Mouse (Mus musculus) limb, embryonic 12.5 days (tissue): ENCODE results near the gene Rab1b. TPM values are rescaled to one million over a fixed set of nuclear protein-coding genes. Genes with fewer than 3 reads are reported as not detected.
A peak's percentile ranks its signal among the peaks of the same experiment; 100 is the strongest.

ENCODE experiments used
- ATAC-seq: fragments of 200-750 bp; cut with Nextera tagmentation; 2 replicates; pipeline ENCODE4 v1.8.0; 2017; ENCODE audit warnings: low read depth, moderate TSS enrichment; ENCODE audit not compliant: insufficient number of reproducible peaks, insufficient read depth, low FRiP score, low TSS enrichment
- H3K27ac ChIP-seq: fragments of 300-500 bp; sonication (generic); 2 replicates; pipeline ENCODE4 v1.5.1; 2016; ENCODE audit warnings: mild to moderate bottlenecking, moderate library complexity
- H3K27me3 ChIP-seq: fragments of 300-500 bp; sonication (generic); 2 replicates; pipeline ENCODE4 v1.6.1; 2016; ENCODE audit warnings: mild to moderate bottlenecking, moderate library complexity
- H3K36me3 ChIP-seq: fragments of 300-500 bp; sonication (generic); 2 replicates; pipeline ENCODE4 v1.6.1; 2016; ENCODE audit warnings: mild to moderate bottlenecking, moderate library complexity
- H3K4me1 ChIP-seq: fragments of 300-500 bp; sonication (generic); replicated peaks from 2 replicates; pipeline ENCODE4 v1.6.1; 2016
- H3K4me2 ChIP-seq: fragments of 300-500 bp; sonication (generic); 2 replicates; pipeline ENCODE4 v1.6.1; 2016; ENCODE audit warnings: mild to moderate bottlenecking, moderate library complexity
- H3K4me3 ChIP-seq: fragments of 300-500 bp; sonication (generic); replicated peaks from 2 replicates; pipeline ENCODE4 v1.5.1; 2016; ENCODE audit warnings: mild to moderate bottlenecking
- H3K9ac ChIP-seq: fragments of 300-500 bp; sonication (generic); replicated peaks from 2 replicates; pipeline ENCODE4 v1.6.1; 2016; ENCODE audit warnings: mild to moderate bottlenecking, moderate library complexity
- H3K9me3 ChIP-seq: fragments of 300-500 bp; sonication (generic); 2 replicates; pipeline ENCODE4 v1.6.1; 2016; ENCODE audit warnings: mild to moderate bottlenecking, moderate library complexity
- WGBS: fragments of 180-500 bp; shearing (Covaris S2); methylation state at CpG from one replicate; pipeline ENCODE4 v1.1.7; 2016; 5-methylcytosine and 5-hydroxymethylcytosine counted together
- polyA plus RNA-seq: library from polyadenylated mRNA; unstranded; fragments of >200 nt; fragmentation: Nextera tagmentation; extraction: Ambion mirVana; gene quantifications from 2 replicates; pipeline ENCODE4 v1.2.1, GENCODE M21; 2016

Gene Rab1b
- polyA plus RNA-seq, 1 experiment from 2014 or later: 239 TPM

DNA sequence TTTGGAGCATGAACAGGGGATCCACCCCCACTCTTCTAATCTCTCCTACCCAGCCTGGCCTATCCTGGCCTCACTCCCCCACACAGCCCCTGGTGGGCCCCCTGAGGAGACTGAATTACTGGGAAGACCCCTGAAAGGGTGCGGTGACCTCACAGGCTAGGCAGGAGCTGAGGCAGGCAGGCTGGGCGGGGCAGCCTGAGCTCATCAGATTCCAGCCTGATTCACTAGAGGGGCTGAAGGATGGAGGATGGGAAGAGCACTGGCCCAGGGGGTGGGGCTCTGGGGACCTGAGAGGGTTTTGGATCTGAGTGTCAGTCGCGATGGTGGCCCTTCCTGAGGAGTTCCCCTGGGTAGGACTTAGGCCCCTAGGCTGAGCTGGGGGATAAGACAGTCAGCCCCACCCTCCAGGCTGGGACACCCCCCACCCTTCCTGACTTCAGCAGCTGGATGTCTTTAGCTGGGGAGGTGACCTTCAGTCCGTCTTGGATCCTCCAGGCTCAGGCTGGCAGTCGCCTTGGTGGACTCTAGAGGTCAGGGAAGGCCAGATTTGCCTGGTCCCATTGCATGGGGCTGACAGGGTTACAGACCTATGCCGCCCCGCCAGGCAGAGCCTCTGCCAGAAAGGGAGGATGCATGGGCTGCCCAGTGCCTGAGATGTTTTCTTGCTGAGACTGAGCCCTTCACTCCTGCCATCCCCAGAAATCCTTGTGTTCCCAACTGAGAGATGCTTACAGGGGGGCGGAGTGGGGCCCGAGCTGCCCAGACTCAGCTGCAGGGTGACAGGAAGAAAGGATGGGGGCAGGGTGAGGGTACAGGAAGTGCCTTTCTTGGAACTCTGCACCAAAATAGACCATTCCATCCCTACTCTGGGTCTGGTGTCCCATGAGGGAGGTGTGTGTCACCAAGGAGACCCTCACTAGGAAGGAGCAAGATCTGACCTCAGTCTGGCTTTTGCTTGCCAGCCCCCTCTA is 47.8 kb downstream of the Rab1b start:
- Histone ChIP-seq H3K9ac (0 out of 2 replicates have a peak overlapping the region, but pooled peaks have one; percentile 40), H3K4me1 (peaks cover 47% of the 10 kb centered on the region), H3K4me3 (no peak overlapping the region), H3K4me2 (no peak overlapping the region), H3K27ac (peak overlapping the region; percentile 45), H3K36me3 (no peaks in the 10 kb centered on the region), H3K27me3 (peaks cover under 1% of the 10 kb centered on the region), H3K9me3 (no peaks in the 10 kb centered on the region)
- ATAC-seq: 0 out of 2 replicates have a peak, but pooled peaks have one; percentile 27
- WGBS: 15% methylated on average over 10 of the region's 10 CpGs

DNA sequence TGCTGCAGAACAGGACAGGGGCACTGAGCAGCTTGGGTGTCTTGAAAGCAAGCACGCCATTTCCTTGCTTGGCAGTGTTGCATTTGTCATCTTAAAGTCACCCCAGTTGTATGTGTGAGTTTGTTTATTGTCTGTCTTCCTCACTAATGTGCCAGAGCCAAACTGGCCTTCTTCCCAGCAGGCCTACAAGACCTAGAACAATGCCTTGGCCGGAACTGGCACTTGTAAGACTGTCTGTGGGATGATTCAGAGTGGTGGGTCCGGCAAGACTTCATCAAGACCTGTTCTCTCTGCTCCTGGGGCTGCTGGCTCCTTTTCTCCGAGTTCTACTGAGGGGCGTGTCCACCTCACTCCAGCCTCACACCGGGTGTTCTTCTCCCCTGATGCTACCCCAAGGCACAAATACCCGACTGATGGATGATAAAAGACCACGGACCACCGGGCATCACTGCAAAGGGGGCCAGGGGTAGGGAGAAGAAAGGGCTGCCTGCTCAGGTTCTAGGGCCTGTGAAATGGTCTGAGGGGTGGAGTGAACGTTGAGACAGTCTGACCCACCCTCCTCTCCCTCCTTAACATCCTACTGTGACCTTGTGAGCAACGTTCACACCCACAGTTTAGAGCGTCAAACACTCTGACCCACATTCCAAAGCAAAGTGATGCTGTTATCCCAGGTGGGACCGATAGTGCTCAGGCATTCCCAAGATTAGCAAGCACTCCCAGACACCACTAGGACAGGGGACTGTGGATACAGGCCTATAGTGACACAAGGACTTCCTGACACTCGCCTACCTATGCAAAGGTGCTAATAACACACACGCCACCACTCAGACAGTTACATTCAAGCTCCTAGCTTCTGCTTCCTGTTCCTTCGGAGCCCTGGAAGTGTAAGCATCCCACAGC is 48.7 kb downstream of the Rab1b start:
- no peak overlapping the region for H3K27ac ChIP-seq
- ATAC-seq: no peak
- WGBS: 26% methylated on average over 16 of the region's 16 CpGs

DNA sequence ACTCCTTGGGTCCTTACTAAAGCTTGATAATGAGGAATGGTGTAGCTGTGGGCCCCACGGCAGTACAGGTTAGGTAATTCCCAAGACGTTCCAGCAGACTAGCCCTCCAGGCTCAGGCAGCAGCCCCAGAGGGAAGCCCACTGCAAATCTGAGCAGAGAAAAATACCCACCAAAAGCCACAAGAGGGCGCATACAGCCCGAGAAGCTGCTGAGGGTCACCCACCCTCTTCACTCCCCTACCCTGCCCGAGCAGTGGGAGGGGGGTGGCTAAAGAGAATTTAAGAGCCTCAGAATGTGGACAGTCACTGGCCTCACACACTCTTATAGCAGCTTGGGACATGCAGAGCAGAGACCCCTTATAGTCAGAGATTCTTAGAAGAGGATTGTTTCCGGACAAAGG is 50.6 kb downstream of the Rab1b start:
- peaks cover 57% of the 10 kb centered on the region for H3K4me1 ChIP-seq
- 0 out of 2 replicates have a peak, but pooled peaks have one; percentile 4 for ATAC-seq
- H3K9me3 ChIP-seq: no peaks in the 10 kb centered on the region
- 10% methylated on average over 6 of the region's 6 CpGs for WGBS
- no peak overlapping the region for H3K4me3 ChIP-seq
- H3K27me3 ChIP-seq: peaks cover 29% of the 10 kb centered on the region
- H3K27ac ChIP-seq: no peak overlapping the region
- no peak overlapping the region for H3K4me2 ChIP-seq
- no peak overlapping the region for H3K9ac ChIP-seq
- H3K36me3 ChIP-seq: no peaks in the 10 kb centered on the region

More for the DNA sequence above, 48.7 kb downstream of the Rab1b start:
- Histone ChIP-seq H3K9ac (peak overlapping the region; percentile 40; the same call in 1 of the 2 replicates), H3K4me1 (peaks cover 47% of the 10 kb centered on the region), H3K4me2 (no peak overlapping the region), H3K27me3 (peaks cover 10% of the 10 kb centered on the region), H3K9me3 (no peaks in the 10 kb centered on the region), H3K36me3 (no peaks in the 10 kb centered on the region), H3K4me3 (no peak overlapping the region)

DNA sequence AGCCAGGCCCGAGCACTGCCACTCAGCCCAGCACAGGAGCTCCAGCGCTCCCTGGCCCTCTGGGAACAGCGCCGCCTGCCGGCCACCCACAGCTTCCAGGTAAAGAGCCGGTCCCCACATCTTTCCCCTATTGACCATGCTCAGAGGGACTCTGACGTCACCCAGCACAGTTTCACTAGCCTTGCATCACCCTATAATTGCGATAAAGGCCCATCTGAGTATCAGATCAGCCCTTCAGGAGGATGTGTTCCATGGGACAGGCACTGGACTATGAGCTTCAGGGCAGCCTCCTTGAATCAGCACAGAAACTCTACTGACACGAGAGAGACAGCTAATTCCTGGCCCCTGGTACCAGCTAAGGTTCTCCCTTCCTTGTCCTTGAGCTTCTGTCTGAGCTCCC is 53.0 kb downstream of the Rab1b start:
- 17% methylated on average over 9 of the region's 9 CpGs for WGBS
- peaks cover 49% of the 10 kb centered on the region for H3K27me3 ChIP-seq
- peaks cover 52% of the 10 kb centered on the region for H3K4me1 ChIP-seq
- H3K4me2 ChIP-seq: no peak overlapping the region
- no peak for ATAC-seq
- peaks cover 10% of the 10 kb centered on the region; the same call in 1 of the 2 replicates for H3K36me3 ChIP-seq
- H3K27ac ChIP-seq: no peak overlapping the region
- 0 out of 2 replicates have a peak overlapping the region, but pooled peaks have one; percentile 3 for H3K4me3 ChIP-seq
- no peak overlapping the region for H3K9ac ChIP-seq
- no peaks in the 10 kb centered on the region for H3K9me3 ChIP-seq

DNA sequence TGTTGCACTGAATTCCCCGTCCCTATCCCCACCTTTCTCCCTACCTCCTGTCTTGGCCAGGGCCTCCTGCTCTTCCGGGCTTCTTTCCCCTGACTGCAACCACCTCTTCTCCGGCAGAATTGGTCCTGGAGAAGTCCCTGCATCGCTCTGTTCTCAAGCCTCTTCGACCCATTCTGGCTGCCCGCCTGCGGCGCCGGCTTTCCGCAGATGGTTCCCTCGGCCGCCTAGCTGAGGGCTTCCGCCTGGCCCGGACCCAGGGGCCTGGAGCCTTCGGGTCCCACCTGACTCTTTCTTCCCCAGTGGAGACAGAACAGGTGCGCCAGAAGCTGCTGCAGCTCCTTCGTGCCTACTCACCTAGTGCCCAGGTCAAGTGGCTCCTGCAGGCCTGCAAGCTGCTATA is 54.0 kb downstream of the Rab1b start:
- Histone ChIP-seq H3K4me1 (peaks cover 41% of the 10 kb centered on the region), H3K27me3 (peaks cover 49% of the 10 kb centered on the region), H3K4me3 (no peak overlapping the region), H3K4me2 (no peak overlapping the region), H3K36me3 (peaks cover 19% of the 10 kb centered on the region), H3K9me3 (no peaks in the 10 kb centered on the region), H3K9ac (no peak overlapping the region), H3K27ac (no peak overlapping the region)
- no peak for ATAC-seq
- WGBS: 50% methylated on average over 17 of the region's 17 CpGs

DNA sequence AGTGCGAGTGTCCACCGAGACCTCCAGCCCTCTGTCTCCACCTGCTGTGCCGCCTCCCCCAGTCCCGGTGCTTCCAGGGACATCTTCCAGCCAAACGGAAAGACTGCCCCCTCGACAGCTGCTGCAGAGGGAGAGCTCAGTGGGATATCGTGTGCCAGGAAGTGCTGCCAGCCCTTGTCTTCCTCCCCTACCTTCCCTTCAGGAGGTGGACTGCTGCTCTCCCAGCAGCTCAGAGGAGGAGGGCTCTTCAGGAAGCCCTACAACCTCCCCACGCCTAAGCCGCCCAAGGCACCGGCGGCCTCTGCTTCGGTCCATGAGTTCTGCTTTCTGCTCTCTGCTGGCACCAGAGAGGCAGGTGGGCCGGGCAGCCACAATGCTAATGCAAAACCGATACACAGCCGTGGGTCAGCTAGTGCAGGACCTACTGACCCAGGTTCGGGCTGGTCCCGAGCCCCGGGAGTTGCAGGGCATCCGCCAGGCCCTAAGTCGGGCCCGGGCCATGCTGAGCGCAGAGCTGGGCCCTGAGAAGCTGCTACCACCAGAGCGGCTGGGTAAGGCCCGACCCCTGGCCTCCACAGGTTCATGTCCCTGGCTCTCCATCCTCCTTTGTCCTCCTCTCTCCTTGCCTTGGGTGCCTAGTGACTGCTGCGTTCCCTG is 54.6 kb downstream of the Rab1b start:
- H3K4me1 ChIP-seq: peaks cover 41% of the 10 kb centered on the region
- no peak overlapping the region for H3K27ac ChIP-seq
- WGBS: 26% methylated on average over 25 of the region's 25 CpGs
- peaks cover 25% of the 10 kb centered on the region for H3K36me3 ChIP-seq
- no peak overlapping the region for H3K9ac ChIP-seq
- no peaks in the 10 kb centered on the region for H3K9me3 ChIP-seq
- no peak for ATAC-seq
- no peak overlapping the region; the same call in 1 of the 2 replicates for H3K4me2 ChIP-seq
- peak overlapping the region; percentile 5; the same call in 1 of the 2 replicates for H3K4me3 ChIP-seq
- peaks cover 49% of the 10 kb centered on the region for H3K27me3 ChIP-seq

DNA sequence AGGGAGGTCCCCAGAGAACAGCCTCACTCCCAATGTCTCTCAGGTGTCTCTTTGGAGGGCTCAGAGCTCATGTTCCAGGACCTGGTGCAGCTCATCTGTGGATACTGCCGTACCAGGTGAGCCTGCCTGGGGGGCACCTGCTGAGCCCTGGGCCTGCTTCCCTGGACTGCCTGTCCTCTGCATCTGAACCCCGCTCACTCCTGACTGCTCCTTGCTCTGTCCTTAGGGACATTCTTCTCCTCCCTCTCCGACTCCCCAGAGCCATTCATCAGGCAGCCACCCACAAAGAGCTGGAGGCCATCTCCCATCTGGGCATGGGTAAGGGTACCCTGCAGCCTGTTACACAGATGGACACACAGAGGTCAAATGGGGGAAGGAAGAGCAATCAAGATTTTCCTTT is 55.4 kb downstream of the Rab1b start:
- 40% methylated on average over 3 of the region's 3 CpGs for WGBS
- no peak overlapping the region for H3K27ac ChIP-seq
- H3K9me3 ChIP-seq: no peaks in the 10 kb centered on the region
- 0 out of 2 replicates have a peak overlapping the region, but pooled peaks have one; percentile 17 for H3K4me3 ChIP-seq
- H3K9ac ChIP-seq: no peak overlapping the region
- H3K4me1 ChIP-seq: peaks cover 34% of the 10 kb centered on the region
- H3K4me2 ChIP-seq: peak overlapping the region; percentile 36; the same call in 1 of the 2 replicates
- ATAC-seq: no peak
- peaks cover 49% of the 10 kb centered on the region for H3K27me3 ChIP-seq
- H3K36me3 ChIP-seq: peaks cover 33% of the 10 kb centered on the region

DNA sequence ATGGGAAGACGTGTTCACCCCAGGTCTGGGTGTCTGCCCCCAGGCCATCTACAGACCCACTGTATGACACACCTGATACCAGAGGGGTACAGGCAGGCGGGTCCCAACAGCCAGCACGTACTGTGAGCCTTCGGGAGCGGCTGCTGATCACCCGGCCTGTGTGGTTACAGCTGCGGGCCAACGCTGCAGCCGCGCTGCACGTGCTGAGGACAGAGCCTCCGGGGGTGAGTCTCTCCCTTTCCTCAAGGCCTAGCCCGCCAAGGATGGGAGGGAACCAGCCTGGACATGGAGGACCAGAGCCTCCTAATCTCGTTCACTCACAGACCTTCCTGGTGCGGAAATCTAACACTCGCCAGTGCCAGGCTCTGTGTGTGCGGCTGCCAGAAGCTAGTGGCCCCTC is 55.8 kb downstream of the Rab1b start:
- Histone ChIP-seq H3K27ac (no peak overlapping the region), H3K27me3 (peaks cover 49% of the 10 kb centered on the region), H3K36me3 (peaks cover 38% of the 10 kb centered on the region), H3K4me3 (peak overlapping the region; percentile 17), H3K4me1 (peaks cover 29% of the 10 kb centered on the region), H3K9me3 (no peaks in the 10 kb centered on the region), H3K4me2 (peak overlapping the region; percentile 36), H3K9ac (peak overlapping the region; percentile 23; the same call in 1 of the 2 replicates)
- ATAC-seq: peak; percentile 16; the same call in 1 of the 2 replicates
- 6% methylated on average over 17 of the region's 17 CpGs for WGBS

DNA sequence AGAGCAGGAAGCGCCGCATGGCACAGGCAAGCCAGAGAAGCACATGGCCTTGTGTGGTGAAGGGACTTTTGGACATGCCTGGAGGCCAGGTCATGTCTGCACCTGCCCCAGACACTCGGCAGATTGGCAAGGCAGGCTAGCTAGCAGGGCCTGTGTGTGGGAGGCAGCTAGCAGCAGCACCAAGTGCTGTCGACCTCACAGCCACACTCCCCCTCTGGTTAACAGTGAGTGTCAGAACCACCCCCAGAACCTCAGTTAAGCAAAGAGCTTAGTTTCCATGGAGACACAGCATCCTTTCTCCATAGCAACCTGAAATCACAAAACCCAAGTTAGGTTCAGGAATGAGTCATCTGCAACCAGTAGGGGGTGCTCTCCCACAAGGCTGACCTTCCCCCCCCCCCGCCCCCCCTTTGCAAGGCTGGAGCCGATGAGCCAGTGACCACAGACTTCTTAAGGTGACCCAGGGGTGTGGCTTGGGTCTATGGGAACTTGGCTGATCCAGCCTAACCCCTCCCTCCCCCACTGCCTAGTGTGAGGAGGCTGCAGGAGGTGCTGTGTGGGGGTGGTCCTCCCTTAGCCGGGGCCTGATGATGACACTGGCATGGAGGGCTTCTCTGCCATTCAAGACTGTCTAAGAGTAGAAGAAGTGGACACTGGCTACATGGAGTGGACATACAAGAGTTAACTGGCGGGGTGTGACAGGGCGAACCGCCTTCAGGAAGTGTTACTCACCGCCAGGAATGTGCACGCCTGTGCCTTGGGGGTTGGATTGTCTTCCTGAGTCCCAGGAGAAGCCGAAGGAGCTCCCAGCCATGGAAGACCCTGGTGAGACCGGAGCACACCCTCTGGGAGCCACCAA is 56.6 kb downstream of the Rab1b start, which contains the start of gene Rin1:
Gene Rin1, plus strand, starts transcription at position 435 of the 859 bp plus-strand sequence.
- Histone ChIP-seq H3K27me3 (peaks cover 49% of the 10 kb centered on the region), H3K4me3 (peak within 1 kb of the TSS; percentile 17), H3K9me3 (no peaks in the 10 kb centered on the region), H3K4me2 (peak within 1 kb of the TSS; percentile 36), H3K36me3 (peaks cover 41% of the 10 kb centered on the region), H3K4me1 (peaks cover 29% of the 10 kb centered on the region), H3K27ac (no peak within 1 kb of the TSS), H3K9ac (peak within 1 kb of the TSS; percentile 23; the same call in 1 of the 2 replicates)
- no peak for ATAC-seq
- 16% methylated on average over 14 of the region's 14 CpGs for whole genome bisulfite sequencing

DNA sequence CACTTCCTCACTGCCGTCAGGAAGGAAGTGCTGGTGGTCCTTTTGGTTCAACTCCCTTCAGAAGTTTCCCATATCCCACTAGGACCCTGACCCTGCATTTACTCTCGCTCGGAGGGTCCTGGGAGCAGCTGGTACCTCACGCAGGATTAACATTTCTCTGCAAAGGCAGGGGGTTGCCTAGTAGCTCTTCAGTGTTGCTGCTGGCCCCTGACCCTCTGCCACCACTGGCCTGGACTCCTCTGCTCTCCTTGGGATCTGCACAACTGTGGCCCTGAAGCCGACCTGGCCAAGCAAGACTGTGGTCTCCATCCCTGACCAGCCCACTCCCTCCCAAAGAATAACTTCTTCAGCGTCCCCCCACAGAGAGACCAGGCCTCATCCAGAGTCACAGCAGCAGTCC is 57.5 kb downstream of the Rab1b start:
- ATAC-seq: no peak
- H3K9ac ChIP-seq: no peak overlapping the region
- H3K27ac ChIP-seq: no peak overlapping the region
- H3K4me2 ChIP-seq: no peak overlapping the region
- no peak overlapping the region for H3K4me3 ChIP-seq
- H3K27me3 ChIP-seq: peaks cover 49% of the 10 kb centered on the region
- H3K36me3 ChIP-seq: peaks cover 42% of the 10 kb centered on the region
- WGBS: 84% methylated on average over 6 of the region's 6 CpGs
- H3K9me3 ChIP-seq: no peaks in the 10 kb centered on the region
- H3K4me1 ChIP-seq: peaks cover 29% of the 10 kb centered on the region
